Mouse (Mus musculus): ENCODE data around the gene Ankrd31.

- TF ChIP-seq HCFC1 (IDR thresholded peaks at IDR 0.05; ENCODE audit: borderline replicate concordance, insufficient read depth, low read length) = no peak
- no peak for TF ChIP-seq ZNF384 (IDR thresholded peaks at IDR 0.05; ENCODE audit: low read depth, low read length)
These were observed 158.6 kb downstream of the Ankrd31 start for GRCm38 (mm10) chr13:96906717-96907116.

Data from ES-E14 (cell line).